Mouse (Mus musculus) E14TG2a.4 (cell line): ENCODE data around the gene Plgrkt.

Experiments used
- CTCF ChIP-seq: conservative IDR thresholded peaks from 2 replicates; pipeline ENCODE4 v1.5.1; 2014; ENCODE audit warnings: low read length
- NANOG ChIP-seq: IDR thresholded peaks from 2 replicates; pipeline ENCODE4 v1.6.1; 2014; ENCODE audit warnings: borderline replicate concordance, low read length, mixed read lengths

- TF ChIP-seq CTCF, result no peak
- no peak for TF ChIP-seq NANOG
These were observed 66.3 kb downstream of the Plgrkt start for GRCm38 (mm10) chr19:29300919-29301318.
